Mouse (Mus musculus) testis, adult 2 months (tissue): ENCODE results near the gene S100a11.

ENCODE experiments used
- CTCF ChIP-seq: fragments of 200-500 bp; IDR thresholded peaks from 2 replicates; pipeline ENCODE4 v1.5.1; 2012; ENCODE audit warnings: low read depth, mild to moderate bottlenecking, inconsistent platforms, low read length, moderate library complexity; ENCODE audit not compliant: control insufficient read depth, insufficient read depth, insufficient replicate concordance
- POLR2A ChIP-seq: fragments of 200-500 bp; IDR thresholded peaks from 2 replicates; pipeline ENCODE4 v1.6.1; 2012; ENCODE audit warnings: low read depth, mild to moderate bottlenecking, inconsistent platforms, low read length, moderate library complexity; ENCODE audit not compliant: control insufficient read depth

GRCm38 (mm10) chr3:93528807-93529206 lies 8.5 kb downstream of the S100a11 start:
- TF ChIP-seq CTCF (no peak), POLR2A (no peak)
